Mouse (Mus musculus): ENCODE data around the gene Tmem198. TPM values are rescaled to one million over a fixed set of nuclear protein-coding genes. Genes with fewer than 3 reads are reported as not detected.
A peak's percentile ranks its signal among the peaks of the same experiment; 100 is the strongest.

Gene Tmem198
- total RNA-seq (2022): 10 to 100 TPM; 62.4 to 70.5 (median 64.8) TPM

DNA sequence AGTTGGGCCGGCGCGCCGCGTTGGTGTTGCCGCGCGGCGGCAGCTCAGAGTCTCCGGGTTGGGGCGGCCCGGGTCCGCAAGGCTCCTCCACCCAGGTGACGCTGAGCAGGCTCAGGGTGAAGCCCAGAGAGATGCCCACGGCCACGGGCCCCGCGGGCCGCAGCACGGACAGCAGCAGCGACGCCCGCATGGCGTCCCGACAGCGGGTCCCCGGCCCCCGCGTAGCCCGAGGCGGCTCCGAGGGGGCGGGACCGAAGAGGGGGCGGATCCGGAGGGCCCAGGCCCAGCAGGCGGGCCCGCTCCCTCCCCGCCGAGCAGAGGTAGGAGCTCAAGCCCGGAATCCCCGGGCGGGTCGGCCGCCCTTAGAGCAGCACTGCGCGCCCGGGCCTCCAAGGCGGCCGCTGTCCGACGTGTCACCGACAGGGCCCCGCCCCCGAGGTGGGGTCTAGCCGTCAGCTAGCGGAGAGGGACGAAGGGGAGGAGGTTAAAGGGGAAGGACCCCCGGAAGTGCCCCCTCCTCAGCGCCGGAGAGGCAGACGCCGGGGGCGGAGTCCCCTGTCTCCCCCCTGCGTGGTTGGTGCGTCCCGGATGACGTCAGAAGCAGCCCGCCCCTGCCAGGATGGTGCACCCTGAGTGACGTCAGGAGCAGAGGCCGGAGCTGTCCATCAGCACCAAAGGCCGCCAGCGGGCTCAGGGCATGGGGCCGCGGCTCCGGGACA lies at the start of gene Tmem198, which contains the start of gene Chpf:
TSS of gene Tmem198 (plus strand) at position 617 of the 719 bp plus-strand sequence.
TSS of gene Chpf (minus strand) at position 392 of the 719 bp plus-strand sequence.
- DNase-seq (ENCODE audit: low spot score in 2 of 2): peak; percentile 95 to 97

DNA sequence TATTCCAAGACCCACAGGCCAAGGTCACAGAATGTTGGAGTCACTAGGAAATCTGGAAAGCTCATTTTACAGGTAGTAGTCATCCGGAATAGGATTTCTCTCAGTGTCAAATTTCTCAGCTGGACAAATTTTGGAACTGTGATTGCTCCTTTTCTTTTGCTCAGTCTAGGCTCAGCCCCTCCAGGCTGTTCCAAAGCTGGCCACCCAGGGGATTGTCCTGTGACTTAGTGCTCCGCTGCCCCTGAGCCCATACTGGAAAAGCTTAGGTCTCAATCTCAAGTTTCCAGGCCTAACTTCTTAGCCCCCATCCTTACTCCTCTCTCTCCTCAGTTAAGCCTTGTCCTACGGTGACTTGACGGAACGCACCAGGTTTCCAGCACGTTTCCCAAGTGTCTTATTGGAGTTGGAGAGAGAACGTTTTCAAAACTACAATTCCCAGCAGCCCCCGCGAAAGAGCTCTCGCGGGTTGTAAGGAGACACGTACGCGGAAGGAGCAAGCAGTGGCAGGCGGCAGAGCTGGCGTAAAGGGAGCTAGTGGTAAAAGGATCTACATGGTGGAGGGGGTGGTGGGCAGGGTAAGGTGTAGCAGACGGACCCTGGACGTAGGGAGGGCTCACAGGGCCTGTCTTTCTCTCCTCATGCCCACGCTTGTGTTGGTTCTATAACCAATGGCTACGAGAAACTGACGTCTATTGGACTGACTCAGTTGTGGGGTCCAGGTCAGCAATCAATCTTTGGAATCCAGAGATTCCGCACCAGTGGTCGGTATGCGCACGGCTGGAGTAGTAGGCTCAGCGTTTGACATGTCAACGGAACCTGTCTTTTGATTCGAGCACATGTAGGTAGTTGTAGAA lies 43.6 kb upstream of the Tmem198 start, which contains the start of gene Gmppa:
TSS of gene Gmppa (plus strand) at position 456 of the 854 bp plus-strand sequence.
- peak; percentile 67 to 78 for DNase-seq (ENCODE audit: low spot score in 2 of 2)

DNA sequence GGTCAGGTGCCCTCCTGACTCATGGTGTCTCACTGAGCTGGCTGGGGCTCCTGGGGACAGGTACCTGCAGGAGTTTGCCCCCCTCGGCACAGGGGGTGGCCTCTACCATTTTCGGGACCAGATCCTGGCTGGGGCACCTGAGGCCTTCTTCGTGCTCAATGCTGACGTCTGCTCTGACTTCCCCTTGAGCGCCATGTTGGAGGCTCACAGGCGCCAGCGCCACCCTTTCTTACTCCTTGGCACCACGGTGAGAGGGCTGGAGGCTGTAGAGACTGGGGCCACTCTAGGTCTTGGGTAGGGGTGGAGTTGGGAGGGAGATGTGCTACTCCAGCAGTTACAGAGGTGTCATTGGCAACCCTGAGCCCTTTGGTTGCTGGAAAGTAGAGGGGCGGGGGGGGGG lies 40.5 kb upstream of the Tmem198 start:
- no peak for DNase-seq (ENCODE audit: low spot score in 2 of 2)

DNA sequence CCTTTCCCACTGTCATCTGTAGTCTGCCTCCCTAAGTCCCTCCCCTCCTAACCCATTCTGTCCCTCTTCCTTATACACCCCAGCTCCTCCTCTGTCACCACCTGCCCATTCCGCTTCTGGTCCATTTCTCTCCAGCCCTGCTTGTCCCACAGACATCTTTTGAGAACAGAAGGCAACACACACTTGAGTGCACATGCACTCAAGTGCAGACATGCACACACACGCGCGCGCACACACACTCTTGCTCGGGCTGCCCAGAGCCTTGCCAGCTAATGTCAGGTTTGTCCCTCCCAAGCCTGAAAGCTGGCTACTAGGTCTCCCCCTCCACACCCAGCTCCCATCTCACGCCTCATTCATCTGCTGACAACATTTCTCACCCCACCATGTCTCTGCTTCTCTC lies 38.7 kb upstream of the Tmem198 start:
- DNase-seq (ENCODE audit: low spot score in 2 of 2): no peak

DNA sequence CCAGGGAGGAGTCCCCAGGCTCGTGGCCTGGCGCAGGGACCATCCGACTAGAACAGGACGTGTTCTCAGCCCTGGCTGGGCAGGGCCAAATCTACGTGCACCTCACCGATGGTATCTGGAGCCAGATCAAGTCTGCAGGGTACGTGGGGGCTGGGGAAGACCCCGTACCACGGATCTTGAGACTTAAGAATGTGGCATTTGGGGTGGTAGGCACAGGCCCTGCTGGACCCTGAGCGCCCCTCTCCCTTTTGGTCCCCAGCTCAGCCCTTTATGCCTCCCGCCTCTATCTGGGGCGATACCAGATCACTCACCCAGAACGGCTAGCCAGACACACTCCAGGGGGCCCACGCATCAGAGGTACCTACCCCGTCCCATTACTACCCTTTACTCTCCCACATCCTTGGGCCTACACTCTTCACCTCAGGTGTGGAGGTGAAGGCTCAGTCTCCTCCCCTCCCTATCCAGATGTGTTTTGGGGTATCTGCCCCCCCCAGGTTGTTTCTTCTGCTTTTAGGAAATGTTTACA lies 37.8 kb upstream of the Tmem198 start:
- DNase-seq (ENCODE audit: low spot score in 2 of 2): no peak

DNA sequence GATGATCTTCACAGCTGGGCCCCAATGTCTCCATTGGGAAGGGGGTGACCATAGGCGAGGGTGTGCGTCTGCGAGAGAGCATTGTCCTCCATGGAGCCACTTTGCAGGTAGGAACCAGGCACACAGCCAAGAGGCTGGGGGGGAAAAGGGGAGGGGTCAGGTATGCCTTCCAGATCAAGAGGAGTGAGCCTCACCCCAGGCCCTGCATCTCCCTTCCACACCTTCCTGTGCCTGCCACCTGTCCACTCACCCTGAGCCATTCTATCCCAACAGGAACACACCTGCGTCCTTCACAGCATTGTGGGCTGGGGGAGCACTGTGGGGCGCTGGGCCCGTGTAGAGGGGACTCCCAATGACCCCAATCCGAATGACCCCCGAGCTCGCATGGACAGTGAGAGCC lies 37.2 kb upstream of the Tmem198 start:
- no peak for DNase-seq (ENCODE audit: low spot score in 2 of 2)

DNA sequence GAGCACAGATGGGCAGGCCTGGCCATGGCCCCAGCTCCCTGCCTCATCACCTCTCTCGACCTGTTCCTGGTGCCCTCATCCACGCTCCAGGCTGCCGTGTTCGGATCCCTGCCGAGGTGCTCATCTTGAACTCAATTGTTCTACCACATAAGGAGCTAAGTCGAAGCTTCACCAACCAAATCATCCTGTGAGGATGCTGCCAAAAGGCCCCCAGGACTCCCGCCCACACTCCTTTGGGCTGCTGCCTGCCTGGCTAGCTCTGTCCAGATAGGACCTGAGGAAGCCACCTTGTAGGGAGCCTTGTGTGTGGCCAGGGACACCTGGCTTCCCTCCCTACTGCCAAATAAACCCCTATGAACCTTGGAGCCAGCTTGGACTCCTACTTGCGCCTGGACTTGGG lies 36.5 kb upstream of the Tmem198 start:
- DNase-seq (ENCODE audit: low spot score in 2 of 2): no peak

DNA sequence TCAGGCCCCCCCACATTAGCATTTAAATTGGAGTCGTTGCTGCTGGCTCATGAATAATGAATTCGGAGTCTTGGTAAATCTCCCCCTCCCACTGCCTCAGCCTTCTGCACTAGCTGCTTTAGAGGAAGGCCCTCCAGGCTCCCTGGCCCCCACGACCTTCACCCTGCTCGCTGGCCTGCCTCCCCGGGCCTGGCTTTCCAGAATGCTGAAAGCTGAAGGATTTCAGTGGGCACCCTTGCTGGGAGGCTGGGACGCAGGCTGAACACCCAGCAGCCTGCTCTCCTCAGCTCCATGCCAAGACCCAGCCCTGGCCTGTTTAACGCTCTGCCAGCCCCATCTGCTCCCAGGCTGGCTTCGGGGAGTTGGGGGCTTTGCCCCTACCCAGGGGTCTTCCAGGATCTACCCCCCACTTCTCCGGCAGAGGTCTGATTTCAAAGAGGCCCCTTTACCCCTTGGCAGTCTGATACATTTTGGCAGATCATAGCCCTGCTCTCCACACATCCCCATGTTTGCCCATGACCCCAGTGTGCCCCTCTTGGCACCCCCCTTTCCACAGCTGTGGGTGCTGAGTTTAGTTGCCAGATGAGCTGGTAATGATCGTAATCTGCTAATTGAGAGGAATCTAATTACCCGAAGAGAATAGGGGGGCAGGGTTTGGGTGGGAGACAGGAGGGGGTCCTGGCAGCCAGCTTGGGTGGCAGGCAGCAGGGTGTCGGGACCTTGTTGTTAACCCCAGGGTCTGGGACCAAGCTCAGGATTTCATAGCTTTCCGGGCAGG lies 35.9 kb upstream of the Tmem198 start:
- DNase-seq (ENCODE audit: low spot score in 2 of 2): no peak

DNA sequence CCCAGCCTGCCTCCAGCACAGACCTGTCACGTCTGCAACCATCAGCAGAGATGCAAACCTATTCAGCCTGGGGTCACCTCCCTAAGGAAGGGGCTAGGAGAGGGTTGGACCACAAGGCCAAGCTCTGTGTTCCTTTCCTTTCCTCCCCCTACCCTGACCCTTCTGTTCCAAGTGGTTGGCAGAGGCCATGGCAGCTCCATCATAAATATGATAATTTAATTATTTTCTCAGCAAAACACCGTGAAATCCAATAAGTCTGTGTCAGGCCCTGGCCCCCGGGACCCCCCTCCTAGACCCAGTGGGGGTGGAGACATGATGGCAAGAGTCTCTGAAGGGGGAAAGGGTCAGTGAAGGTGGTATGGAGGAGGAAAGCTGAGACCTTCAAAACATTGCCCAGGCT lies 35.1 kb upstream of the Tmem198 start:
- DNase-seq (ENCODE audit: low spot score in 2 of 2): no peak

DNA sequence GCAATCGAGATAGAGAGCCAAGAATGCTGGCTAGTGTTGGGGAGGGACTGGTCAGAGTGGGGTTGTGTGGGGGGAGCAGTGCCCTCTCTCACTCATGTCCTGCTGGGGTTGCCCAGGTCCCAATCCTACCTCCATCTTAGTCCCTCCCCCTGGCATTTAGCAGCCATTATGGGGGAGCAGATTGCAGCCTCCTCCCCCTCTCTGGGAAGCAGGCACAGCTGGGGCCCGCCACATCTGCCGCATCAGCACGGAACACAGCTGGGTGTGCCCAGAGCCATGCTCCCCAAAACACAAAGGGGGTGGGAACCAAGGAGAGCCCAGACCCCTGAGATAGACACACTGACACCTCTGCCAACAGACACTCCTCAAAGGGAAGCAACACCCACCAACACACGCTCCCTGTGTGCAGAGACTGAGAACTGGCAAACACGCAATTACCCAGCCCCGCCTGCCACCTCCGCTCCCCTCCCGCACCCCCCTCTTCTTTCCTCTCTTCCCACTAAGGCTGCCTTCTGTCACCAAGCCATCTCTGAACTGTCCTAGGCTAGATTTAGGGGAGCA lies 34.1 kb upstream of the Tmem198 start:
- DNase-seq (ENCODE audit: low spot score in 2 of 2): no peak

DNA sequence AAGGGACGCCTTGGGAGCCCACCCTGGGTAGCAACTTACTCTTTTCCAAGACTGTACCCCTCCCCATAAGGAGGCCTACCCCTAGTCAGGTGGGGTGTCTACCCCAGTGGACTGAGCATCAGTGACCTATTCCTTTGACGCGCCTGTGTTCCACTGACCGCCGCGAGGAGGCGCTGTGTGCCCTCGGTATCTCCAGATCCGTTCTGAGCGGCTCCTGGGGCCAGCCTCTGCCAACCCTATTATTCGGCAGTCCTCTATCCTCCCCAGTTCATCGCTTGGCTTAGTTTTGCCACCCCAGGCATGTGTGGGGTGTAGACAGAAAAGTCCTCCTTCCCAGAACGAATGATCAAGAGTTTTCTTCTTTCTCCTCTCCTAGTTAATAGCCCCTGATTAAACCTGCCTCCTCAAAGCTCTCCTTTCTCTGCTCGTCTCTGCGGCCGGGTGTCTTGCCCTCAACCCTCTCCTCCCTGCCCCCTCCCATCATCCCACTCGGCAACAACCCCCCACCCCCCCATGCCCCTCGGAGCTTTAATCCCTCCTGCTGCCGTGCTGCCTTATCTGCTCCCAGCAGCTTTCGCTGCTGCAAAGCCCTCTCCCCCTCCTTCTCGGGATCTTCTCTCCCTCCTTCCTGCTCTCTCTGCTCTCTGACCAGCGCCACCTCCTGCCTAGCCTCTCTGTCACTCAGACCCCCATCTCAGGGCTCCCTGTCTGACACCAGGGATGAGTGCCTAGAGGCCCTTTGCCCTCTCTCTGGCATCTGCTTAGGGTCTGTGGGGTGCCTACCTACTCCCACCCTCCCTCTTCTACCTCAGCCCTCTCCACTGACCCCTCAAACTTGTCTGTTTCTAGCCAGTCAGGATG lies 33.4 kb upstream of the Tmem198 start:
- peak in 1 of 2 experiments; percentile 63 for DNase-seq (ENCODE audit: low spot score in 2 of 2)

DNA sequence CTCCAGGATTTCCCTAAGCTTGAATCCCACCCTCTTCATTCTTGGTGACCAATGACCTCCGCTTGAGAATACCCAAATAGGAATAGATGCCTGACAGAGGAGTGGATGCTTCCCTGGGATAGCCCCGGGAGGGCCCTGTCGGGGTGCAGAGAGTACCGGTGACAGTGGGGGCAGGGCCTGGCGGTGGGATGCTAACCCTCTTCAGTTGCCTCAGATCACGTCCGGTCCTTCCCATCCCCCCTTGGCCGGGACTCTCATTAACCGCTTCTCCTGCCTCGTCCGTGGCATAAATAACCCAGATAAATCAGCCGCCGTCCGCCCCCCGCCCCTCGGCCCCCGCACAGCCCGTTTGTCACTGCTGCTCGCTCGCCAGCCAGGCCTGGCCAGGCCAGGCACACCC lies 32.7 kb upstream of the Tmem198 start:
- DNase-seq (ENCODE audit: low spot score in 2 of 2): no peak

DNA sequence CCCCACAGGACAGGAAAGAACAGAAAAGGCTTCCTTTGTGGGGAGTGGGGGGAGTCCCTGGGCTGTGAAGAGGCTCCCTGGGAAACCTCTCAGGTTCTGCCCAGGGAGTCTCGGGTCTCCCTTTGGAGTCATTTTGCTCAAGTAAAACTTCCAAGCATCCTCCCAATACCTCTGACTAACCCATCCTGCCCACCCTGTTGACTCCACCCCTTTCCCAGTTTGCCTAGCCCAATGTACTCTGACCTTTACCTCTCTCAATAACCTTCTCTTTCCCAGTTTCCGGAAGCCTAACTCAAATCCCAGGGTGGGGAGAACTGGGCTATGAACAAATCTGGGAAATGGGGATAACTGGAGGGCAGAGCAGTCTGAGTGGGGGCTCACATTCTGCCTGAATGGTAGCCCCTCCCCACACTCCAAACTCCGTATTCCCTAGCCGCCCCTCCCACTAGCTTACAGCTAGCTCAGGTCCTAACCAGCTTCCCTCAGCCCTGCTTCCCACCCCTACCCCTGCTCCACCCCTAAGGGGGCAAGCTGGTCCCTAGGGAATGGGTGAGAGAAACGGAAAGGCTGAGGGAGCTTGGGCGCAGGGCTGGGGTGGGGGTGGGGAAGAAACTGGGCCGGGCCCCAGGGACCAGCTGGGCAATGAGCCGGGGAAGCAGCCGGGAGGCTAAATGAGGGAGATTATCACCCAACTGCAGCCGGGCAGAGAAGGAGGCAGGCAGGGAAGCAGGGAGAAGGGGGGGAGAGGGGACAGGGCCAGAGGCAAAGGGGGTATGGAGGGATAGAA lies 31.9 kb upstream of the Tmem198 start:
- no peak for DNase-seq (ENCODE audit: low spot score in 2 of 2)

DNA sequence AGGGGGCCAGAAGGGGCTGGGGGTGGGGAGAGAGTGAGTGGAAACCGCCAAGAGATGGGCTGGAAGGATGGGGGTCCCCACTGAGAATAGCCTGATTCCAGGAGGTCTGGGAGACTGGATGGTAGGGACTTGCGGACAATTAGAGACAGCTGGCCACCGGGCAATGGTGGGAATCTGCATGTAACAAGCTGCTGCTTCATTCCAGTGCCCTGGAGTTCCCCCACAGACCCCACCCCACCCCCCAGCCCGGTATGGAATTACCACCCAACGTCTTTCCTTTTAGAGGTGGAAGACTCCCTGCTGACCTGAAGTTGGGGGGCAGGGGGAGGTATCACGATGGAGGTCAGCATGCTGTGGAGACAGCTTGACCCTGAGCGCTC lies 31.3 kb upstream of the Tmem198 start:
- DNase-seq (ENCODE audit: low spot score in 2 of 2): no peak

DNA sequence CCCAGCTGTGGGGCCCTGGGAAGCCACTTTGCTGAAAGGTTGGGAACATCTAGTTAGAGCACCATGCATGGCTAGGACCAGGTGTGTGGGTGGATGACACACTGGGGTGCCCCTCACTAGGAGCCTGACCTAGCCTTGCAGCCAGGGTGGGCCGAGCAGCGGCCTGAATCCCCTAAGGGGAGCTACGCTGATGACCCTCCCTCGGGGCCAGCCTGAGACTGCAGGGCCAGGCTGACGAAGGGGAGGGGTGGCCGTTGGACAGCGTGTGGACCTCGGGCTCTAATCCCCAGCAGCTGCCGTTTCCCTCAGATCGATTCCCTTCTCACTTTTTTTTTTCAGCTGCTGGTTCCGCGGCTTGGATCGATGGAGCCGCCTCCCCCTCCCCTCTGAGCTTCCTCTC lies 30.4 kb upstream of the Tmem198 start:
- DNase-seq (ENCODE audit: low spot score in 2 of 2): no peak

DNA sequence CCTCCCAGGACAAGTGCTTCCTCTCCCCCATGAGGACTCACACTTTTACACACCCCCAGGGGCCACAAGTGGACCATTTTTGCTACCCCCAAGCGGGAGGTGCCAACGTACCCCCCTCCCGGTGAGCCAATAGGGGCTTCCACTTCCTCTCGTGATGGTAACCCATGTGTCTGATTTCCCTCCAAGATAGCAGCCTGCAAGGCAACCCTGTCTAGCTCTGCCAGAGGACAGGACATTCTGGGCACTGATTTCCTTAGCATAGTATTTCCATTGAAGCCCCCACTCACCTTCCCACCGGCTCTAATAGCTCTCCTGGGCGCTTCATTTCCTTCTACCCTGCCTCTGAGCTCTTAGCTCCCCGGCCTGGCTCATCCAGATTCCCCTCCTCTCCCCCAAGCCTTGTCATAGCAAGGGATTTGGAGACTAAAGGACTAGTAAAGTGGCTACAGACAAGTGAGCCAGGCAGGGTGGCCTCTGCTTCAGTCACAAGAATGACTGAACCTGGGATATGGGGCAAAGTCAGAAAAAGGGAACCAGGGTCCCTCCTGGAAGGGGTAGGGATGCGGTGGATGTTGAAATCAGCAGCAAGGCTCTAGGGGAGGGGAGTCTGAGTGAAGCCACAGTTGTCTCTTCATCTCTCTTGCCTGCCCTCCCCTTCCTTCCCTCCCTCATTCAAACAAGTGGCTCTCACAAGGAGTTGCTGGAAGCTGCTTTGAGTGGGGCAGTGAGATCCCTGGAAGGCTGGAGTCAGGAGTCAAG lies 29.8 kb upstream of the Tmem198 start:
- DNase-seq (ENCODE audit: low spot score in 2 of 2): no peak

DNA sequence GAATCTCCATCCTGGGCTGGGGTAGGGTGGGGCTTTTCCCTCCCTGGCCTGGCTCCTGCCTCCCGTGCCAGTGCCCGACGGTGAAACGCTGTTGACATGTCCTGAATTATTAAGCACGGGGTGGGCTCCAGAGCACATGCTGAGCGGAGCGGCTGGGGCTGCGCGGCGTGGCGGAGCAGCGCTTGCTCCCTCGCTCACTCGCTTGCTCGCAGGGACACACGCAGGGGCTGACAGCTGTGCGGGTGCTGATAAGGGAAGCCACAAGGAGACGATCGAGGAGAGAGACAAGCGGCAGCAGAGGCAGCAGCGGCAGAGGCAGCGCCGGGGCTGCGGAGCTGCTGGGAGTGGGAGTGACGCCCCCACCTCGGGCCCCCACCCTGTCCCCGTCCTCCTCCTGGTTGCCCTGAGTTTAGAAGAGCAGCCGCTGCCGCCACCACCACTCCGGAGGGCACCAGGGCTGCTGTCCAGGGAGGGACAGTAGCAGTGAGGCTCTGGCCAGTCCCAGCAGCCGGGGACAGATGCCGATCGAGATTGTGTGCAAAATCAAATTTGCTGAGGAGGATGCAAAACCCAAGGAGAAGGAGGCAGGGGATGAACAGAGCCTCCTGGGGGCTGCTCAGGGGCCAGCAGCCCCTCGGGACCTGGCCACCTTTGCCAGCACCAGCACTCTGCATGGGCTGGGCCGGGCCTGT lies 28.9 kb upstream of the Tmem198 start, which contains the start of gene Asic4:
TSS of gene Asic4 (plus strand) at position 123 of the 692 bp plus-strand sequence.
- DNase-seq (ENCODE audit: low spot score in 2 of 2): no peak

DNA sequence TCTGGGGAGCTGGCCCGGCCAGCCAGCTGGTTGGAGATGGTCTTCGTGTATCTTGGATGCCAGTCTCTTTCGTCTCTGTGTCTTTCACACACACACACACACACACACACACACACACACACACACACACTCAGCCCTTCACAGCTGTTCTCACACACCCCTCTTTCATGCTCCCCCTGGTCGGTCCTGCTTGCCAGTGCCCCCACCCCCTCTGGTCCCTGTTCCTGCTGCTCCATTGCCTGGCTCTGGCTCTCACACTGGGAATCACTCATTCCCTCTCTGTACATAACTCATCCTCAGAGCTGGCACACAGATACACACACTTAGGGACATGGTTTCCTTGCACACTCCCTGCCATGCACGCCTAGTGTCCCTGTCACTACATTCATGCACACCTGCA lies 27.4 kb upstream of the Tmem198 start:
- no peak for DNase-seq (ENCODE audit: low spot score in 2 of 2)
